Mouse (Mus musculus) ovary, postnatal 36 days (tissue): Measurements from ENCODE around the gene Aamdc.

Experiments
- DNase-seq: peaks from one replicate; pipeline ENCODE4 v3.0.0; 2022; ENCODE audit warnings: low spot score, mixed read lengths

Aamdc gene

DNA sequence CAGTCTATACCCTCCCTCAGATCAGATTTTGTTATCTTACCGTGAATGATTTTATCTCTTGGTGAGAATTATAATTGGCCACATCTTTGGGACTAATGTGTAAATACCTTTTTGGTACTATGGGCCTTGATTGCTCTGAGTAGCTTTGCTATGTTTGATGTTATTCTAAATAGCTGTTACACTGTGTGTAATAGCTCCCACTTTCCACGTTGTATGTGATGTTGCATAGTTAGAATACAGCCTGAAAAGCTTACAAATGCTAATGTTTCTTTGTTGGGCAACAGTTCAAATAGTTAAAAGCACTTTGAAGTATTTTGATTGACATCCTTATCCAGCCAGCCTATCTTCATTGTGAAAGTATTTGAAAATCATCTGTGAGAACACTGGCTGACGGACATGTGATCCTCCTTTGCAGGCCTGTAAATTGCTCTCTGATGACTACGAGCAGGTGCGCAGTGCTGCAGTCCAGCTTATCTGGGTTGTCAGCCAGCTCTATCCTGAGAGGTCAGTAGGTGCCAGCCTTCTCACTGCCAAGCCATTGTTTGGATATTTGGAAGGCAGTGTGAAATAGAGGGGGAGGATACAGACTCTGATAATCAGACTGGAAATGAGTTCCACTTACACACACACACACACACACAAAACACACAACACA lies 78.6 kb downstream of the Aamdc start:
- DNase-seq: no peak
